Mouse (Mus musculus): ENCODE measurements around the gene Insyn1.

- TF ChIP-seq POLR2A (IDR thresholded peaks at IDR 0.05; ENCODE audit: extremely low read depth, insufficient read depth, low read length) (no peak), CTCF (IDR thresholded peaks at IDR 0.05; ENCODE audit: extremely low read depth, insufficient read depth, low read length) (no peak)
Observed at GRCm38 (mm10) chr9:58517866-58518750, 29.7 kb downstream of the Insyn1 start.
